Mouse (Mus musculus) T-cell, adult 66 days (primary cell): Measurements from ENCODE around the gene Cep68. TPM values are rescaled to one million over a fixed set of nuclear protein-coding genes. Genes with fewer than 3 reads are reported as not detected.

Experiments
- total RNA-seq, 2 experiments: library from RNA; stranded (reverse); gene quantifications; 3 replicates in 1 of 2; 4 replicates in 1 of 2; pipeline ENCODE4 v1.2.4; 2023

Gene Cep68
- total RNA-seq = 10 to 100 TPM; 39.0 to 43.8 TPM

DNA sequence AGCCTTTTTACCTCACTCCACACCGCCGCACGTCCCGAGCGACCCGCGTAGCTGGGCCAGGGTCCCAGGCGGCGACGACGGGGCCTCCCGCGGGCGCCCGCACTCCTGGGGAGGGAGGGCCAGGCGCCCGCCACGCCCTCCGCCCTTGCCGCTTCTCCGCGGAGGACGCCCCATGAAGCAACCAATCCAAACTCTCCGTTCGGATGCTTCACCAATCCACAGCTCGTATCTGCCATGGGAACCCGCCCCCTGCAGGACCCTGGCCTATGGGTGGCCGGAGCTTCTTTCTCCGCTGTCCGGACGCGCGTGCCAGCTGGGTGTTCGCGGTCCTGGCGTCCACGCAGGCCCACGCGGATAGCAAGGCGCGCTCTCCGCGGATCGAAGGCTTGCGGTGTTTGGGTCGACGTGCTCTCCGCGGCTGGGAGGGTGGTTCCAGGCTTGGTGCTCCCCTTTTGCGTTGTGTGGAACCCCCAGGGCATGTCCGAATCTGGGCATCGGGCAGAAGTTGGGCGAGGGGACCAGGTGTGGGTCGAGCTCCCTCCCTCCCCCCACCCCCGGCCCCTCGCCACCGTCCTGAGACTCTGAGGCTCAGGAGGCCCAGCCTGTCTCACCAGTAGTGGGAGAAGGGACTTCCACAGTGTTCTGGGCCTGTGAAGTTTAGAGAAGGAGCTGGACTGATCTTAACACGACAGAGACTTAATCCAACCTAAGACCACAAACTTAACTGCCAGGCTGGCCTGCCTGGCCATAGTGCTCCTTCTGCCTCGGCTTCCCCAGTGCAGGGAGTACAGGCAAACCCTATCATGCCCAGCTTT, at the start of gene Cep68:
Gene Cep68 (minus strand): TSS at position 134 of the 815 bp plus-strand sequence.

DNA sequence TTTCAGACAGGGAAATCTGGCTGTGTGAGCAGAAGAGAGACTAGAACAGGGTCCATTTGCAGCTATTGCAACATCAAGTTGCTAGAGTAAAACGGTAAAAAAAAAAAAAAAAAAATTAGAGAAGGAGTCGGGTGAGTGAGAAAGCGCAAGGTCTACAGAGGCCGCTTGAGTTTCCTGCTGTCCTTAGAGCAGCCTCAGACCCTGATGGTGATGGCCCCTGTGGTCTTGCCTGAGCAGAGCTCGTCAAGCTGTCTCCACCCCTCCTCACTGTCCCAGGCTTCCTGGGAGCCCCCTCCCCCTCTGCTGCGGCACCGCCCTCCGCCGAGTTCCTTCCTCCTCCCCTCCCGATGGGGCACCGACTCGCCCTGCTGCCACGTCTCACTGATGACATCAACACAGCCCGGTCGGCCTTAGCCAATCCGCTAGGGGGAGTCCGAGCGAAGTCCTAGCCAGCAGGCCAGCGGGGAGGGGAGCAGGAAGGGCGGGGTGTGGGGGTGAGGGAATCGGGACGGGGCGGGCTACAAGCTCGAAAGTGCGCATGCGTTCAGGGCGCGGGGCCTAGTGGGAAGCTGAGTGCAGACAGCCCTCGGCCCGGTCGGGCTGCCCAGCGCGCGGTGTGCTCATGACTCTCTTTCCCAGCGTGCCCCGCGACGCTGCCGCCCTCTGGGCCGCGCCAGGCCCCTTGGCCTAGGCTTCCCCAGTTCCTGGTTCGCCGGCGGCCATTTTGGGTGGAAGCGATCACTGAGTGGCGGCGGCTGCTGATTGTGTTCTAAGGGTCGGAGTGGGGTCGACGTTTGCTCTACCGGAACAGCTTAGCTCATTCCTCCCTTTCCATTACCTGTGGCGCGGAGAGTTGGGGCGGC, 48.3 kb downstream of the Cep68 start, which contains the start of gene Rab1a:
Gene Rab1a (plus strand): TSS at position 720 of the 863 bp plus-strand sequence.

Other genes starting within 250 kb of the Cep68 start
- gene Actr2, start 136.5 kb downstream of the Cep68 start, total RNA-seq = 100 to 1,000 TPM; 263 to 271 TPM
- gene Rab1a, start 48.0 kb downstream of the Cep68 start, total RNA-seq = 10 to 100 TPM; 69.9 to 71.2 TPM
- gene Slc1a4, start 83.3 kb upstream of the Cep68 start, total RNA-seq = 1 to 10 TPM in 1 of 2 experiments, under 1 TPM in 1; 0.76 to 1.7 TPM